Mouse (Mus musculus) brain, embryonic 14.5 days (tissue): ENCODE results near the gene Mroh8. TPM values are rescaled to one million over a fixed set of nuclear protein-coding genes. Genes with fewer than 3 reads are reported as not detected.
"Not testable (repeated sequence)": the region's sequence is repeated elsewhere in the genome, so short reads cannot be mapped to it uniquely, and the experiment has no call there.

ENCODE experiments used
- DNase-seq: peaks from one replicate; pipeline ENCODE4 v3.0.0-alpha.2; 2011; ENCODE audit warnings: low read depth
- CTCF ChIP-seq: fragments of 200-500 bp; IDR thresholded peaks from 2 replicates; pipeline ENCODE4 v1.5.1; 2012; ENCODE audit warnings: inconsistent platforms, mild to moderate bottlenecking, moderate library complexity, borderline replicate concordance; ENCODE audit not compliant: insufficient read depth, insufficient read length; ENCODE audit errors: extremely low read depth
- POLR2A ChIP-seq: fragments of 200-500 bp; IDR thresholded peaks from 2 replicates; pipeline ENCODE4 v1.6.1; 2012; ENCODE audit warnings: mild to moderate bottlenecking, inconsistent platforms, borderline replicate concordance; ENCODE audit not compliant: poor library complexity, insufficient read depth, insufficient read length, severe bottlenecking; ENCODE audit errors: extremely low read depth
- polyA plus RNA-seq: library from polyadenylated mRNA; depleted of rRNA; stranded (reverse); fragments of >200 nt; gene quantifications from 2 replicates; pipeline ENCODE4 v1.2.3, GENCODE M21; 2012; rRNA removed

Gene Mroh8
- polyA plus RNA-seq, 1 experiment, result 0.34 TPM

DNA sequence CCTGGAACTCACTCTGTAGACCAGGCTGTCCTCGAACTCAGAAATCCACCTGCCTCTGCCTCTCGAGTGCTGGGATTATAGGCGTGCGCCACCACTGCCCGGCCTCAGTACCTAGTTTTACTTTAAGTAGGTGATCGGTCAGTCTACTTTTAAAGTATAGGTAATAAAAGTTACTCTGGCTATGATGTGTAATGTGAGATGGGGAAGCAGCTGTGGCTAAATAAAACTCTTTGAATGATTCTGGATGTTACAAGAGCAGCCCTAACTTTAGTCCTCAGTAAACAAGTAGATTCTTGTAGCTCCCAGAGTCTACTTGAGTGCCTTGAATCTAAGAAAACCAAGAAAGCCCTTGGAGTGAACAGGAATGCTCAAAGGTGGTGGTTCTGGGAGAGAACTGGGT, 106.4 kb downstream of the Mroh8 start:
- no peak for TF ChIP-seq POLR2A
- TF ChIP-seq CTCF, result no peak
- no peak for DNase-seq

DNA sequence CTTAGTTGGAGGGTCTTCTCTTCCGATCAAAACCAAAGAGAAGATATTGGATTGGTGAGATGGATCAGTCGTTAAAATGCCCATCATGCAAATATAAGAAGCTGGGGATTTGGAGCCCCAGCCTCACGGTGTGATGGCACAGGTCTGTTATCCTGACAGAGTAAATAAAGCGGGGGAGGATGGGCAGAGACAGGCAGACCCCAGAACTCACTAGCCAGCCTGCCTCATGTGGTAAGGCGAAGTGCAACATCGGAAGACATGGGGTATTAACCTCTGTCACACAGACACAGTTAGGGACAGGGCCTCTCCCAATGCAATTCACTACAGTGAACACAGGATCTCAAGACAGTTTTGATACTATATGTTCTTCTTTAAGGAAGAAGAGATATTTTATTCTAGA, 108.7 kb downstream of the Mroh8 start:
- peak; percentile 12 for DNase-seq
- no peak for TF ChIP-seq POLR2A
- no peak for TF ChIP-seq CTCF

- DNase-seq, result peak; percentile 84
- TF ChIP-seq CTCF, result no peak
- no peak for TF ChIP-seq POLR2A
Observed at GRCm38 (mm10) chr2:157170166-157170565, 109.2 kb downstream of the Mroh8 start.

- TF ChIP-seq CTCF (no peak), POLR2A (no peak)
- DNase-seq, result no peak
Observed at GRCm38 (mm10) chr2:157166371-157167080, 112.8 kb downstream of the Mroh8 start.

DNA sequence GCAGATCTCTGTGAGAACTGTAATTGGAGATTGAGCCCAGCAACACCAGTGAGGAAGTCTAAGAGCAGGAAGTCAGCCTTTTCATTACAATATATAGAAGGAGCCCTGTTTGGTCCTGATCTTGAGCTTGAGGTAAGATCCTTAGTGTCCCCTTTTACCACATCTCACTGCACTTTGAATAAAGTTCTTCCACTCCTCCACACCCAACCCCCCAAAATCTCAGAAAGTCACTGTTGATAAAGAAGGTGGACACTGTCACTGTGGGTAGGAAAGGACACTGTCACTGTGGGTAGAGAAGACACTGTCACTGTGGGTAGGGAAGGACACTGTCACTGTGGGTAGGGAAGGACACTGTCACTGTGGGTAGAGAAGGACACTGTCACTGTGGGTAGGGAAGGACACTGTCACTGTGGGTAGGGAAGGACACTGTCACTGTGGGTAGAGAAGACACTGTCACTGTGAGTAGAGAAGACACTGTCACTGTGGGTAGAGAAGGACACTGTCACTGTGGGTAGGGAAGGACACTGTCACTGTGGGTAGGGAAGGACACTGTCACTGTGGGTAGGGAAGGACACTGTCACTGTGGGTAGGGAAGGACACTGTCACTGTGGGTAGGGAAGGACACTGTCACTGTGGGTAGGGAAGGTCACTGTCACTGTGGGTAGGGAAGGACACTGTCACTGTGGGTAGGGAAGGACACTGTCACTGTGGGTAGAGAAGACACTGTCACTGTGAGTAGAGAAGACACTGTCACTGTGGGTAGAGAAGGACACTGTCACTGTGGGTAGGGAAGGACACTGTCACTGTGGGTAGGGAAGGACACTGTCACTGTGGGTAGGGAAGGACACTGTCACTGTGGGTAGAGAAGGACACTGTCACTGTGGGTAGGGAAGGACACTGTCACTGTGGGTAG, 113.8 kb downstream of the Mroh8 start:
- DNase-seq, result not testable (repeated sequence)

- no peak for DNase-seq
- TF ChIP-seq POLR2A (no peak), CTCF (no peak)
Observed at GRCm38 (mm10) chr2:157164101-157164500, 115.2 kb downstream of the Mroh8 start.

Other genes starting within 250 kb of the Mroh8 start
- 21.3 and 40.2 TPM in 2 replicates for gene Soga1, start 200.3 kb downstream of the Mroh8 start, polyA plus RNA-seq
- gene Tldc2, start 192.5 kb downstream of the Mroh8 start, polyA plus RNA-seq, result not detected in 2 replicates
- gene Samhd1, start 144.3 kb downstream of the Mroh8 start, polyA plus RNA-seq, result 15.0 and 19.2 TPM in 2 replicates
- gene Rbl1, start 75.0 kb downstream of the Mroh8 start, polyA plus RNA-seq, result 12.9 and 15.4 TPM in 2 replicates
- 195 and 208 TPM in 2 replicates for gene Rpn2, start 532 bp downstream of the Mroh8 start, polyA plus RNA-seq
- gene Ghrh, start 68.0 kb upstream of the Mroh8 start, polyA plus RNA-seq, result 2.1 and 2.8 TPM in 2 replicates
- gene Manbal, start 88.0 kb upstream of the Mroh8 start, polyA plus RNA-seq, result 80.2 and 93.0 TPM in 2 replicates
- gene Src, start 138.9 kb upstream of the Mroh8 start, polyA plus RNA-seq, result 87.7 and 98.1 TPM in 2 replicates